Mouse (Mus musculus) granulocyte monocyte progenitor cell, adult 5-6 weeks (primary cell): ENCODE measurements around the gene Apon. TPM values are rescaled to one million over a fixed set of nuclear protein-coding genes. Genes with fewer than 3 reads are reported as not detected.
"Not testable (repeated sequence)": the region's sequence is repeated elsewhere in the genome, so short reads cannot be mapped to it uniquely, and the experiment has no call there.

ENCODE experiments used
- ATAC-seq: replicated peaks from 2 replicates; pipeline ENCODE4 v1.8.0; 2016; ENCODE audit warnings: mild to moderate bottlenecking, moderate TSS enrichment, inconsistent platforms; ENCODE audit not compliant: poor library complexity, severe bottlenecking
- total RNA-seq, 2 experiments: library from RNA; stranded (forward) in 1 of 2; stranded (reverse) in 1 of 2; fragments of 200-712, 200-1000 nt in 1 of 2; fragments of >200 nt in 1 of 2; fragmentation: Nextera tagmentation in 1 of 2; gene quantifications; 2 replicates each; pipeline ENCODE4 v1.2.3; 2014 to 2017

Gene Apon
- total RNA-seq, 2 experiments from 2014 or later = 0.31 to 3.2 TPM

GRCm38 (mm10) chr10:128270287-128270841, 16.5 kb downstream of the Apon start, which contains the start of gene Stat2:
TSS of gene Stat2 (plus strand) at chr10:128270559.
- ATAC-seq = peak; percentile 98

DNA sequence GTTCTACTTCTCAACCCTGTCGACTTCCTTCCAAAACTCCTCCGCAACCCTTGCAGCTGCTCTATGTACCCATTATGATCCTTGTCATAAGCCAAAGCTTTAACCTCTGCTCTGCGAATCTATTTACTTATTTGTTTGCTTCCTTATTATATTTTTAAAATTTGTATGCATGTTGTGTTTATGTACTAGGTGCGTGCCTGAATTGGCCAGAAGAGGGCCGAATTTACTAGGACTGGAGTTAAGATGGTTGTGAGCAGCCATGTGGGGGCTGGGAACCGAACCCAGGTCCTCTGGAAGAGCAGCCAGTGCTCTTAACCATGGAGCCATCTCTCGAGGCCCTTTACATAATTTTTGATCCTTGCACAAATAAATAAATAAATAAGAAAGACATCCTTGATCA, 17.0 kb downstream of the Apon start:
- no peak for ATAC-seq

- ATAC-seq = no peak
Observed at GRCm38 (mm10) chr10:128271883-128272282, 18.0 kb downstream of the Apon start.

GRCm38 (mm10) chr10:128272819-128273439, 19.0 kb downstream of the Apon start:
- not testable (repeated sequence) for ATAC-seq

GRCm38 (mm10) chr10:128275374-128275773, 21.5 kb downstream of the Apon start:
- ATAC-seq = not testable (repeated sequence)

- no peak for ATAC-seq
Observed at GRCm38 (mm10) chr10:128278158-128278557, 24.3 kb downstream of the Apon start.

GRCm38 (mm10) chr10:128280943-128281342, 27.0 kb downstream of the Apon start:
- ATAC-seq = no peak

- ATAC-seq = no peak
Observed at GRCm38 (mm10) chr10:128281682-128282081, 27.8 kb downstream of the Apon start.

DNA sequence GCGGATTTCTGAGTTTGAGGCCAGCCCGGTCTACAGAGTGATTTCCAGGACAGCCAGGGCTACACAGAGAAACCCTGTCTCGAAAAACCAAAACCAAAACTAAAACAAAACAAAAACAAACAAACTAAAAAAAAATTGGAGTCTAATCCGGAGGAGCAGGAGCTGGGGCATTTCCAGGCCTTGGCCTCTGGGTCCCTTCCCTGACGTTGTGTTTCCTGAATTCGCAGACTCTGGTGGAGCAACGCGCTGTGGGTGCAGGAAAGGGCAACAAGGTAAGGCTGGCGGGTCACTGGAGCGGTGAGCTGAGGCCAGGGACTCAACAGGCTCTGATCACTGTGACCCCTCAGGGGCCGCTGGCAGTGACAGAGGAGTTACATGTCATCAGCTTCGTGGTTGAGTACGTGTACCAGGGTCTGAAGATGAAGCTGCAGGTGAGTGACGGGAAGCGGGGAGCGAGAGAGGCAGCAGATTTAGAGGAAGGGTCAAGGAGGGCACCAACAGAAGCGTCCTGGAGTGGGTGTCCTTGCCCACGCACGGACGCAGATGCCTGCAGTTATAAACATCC, 29.1 kb downstream of the Apon start:
- no peak for ATAC-seq

DNA sequence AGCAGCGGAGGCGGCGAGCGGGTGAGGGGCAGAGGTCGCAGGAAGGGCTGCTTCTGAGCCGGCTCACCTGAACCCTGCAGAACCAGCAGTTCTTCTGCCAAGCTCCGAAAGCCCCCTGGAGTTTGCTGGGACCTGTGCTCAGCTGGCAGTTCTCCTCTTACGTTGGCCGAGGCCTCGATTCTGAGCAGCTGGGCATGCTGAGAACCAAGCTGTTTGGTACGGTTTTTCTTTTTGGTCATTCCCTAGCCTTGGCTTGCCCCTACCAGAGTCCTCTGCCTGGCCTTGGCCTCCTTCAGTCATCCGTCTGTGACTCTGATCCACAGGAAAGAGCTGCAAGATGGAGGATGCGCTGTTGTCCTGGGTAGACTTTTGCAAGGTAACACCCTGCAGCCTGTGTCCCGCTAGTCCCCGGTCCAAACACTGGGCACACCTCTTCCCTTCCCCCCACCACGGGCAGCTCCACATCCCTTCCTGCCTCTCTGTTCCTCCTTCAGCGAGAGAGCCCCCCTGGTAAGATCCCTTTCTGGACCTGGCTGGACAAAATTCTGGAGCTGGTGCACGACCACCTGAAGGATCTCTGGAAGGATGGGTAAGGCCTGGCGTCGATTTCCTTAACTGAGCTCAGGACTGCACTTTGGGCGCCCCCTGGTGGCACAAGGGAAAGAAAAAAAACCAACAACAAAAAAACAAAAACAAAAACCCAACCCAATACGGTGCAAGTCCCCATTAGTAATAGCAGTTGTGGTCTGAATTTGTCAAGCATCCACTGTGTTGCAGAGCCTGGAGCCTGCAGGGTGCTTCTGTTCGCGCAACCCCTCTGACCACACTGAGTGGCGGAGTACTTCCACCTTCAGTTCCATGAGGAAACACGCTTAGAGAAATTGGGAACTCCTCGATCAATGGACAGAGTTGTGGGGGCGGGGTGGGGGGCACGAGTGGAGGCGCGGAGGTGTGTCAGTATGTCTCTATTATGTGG, 30.0 kb downstream of the Apon start:
- ATAC-seq = peak; percentile 81

DNA sequence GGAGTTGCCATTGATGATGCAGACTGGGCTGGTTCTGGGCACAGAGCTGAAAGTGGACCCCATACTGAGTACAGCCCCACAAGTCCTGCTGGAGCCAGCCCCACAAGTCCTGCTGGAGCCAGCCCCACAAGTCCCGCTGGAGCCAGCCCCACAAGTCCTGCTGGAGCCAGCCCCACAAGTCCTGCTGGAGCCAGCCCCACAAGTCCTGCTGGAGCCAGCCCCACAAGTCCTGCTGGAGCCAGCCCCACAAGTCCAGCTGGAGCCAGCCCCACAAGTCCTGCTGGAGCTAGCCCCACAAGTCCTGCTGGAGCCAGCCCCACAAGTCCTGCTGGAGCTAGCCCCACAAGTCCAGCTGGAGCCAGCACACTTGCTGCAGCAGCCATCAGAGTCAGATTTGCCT, 36.7 kb downstream of the Apon start:
- not testable (repeated sequence) for ATAC-seq

DNA sequence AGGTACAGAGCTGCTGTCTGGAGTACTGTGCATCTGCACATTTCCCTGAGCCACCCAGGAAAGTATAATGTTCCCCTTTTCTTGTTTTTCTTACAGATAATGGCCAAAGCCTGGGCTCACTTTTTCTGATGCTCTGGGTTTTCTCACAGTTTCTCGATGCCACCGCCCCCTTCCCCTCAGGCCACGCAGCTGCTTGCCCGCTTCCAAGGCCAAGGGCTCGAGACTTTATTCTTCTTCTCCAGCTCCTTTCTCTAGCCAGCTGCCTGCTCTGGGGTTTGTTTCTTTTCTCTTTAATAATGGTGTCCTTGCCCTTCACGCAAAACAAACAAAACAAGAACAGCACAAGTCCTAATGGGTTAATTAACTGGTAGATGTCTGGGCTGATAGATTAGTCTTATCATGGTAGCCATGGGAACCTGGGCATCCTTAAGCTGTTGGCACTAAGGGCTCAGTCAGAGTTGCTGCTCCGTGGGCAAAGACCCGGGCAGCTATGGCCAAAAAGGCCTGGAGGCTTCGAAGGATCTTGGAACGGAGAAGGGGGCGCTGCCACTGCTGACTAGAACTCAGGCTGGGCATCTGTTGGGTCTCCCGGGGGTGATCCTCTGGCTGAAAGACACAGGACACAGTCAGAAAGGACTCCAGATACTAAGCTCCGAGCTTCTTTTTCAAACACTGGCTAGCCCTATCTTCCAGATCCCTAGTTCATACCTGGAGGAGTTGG, 42.6 kb downstream of the Apon start:
- no peak for ATAC-seq

- ATAC-seq = no peak
Observed at GRCm38 (mm10) chr10:128297221-128297620, 43.3 kb downstream of the Apon start.

DNA sequence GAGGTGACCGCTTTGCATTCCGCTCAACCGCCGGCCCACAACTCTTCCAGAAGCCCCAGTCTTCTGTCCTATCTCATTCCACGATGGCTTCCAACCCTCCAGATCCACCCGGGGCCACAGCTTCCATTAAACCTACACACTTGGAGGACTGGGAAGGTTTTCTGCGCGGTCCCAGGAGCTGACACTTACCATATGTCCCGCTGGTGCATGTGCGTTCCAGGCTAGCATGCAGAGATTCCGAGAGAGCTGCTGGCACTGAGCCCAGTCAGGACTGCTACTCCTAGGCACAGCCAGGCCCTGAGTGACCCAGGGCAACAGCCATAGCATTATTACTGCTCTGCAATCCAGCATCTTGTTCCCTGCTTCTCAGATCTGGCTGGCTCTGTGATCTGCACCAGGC, 43.7 kb downstream of the Apon start:
- no peak for ATAC-seq

GRCm38 (mm10) chr10:128298243-128298642, 44.3 kb downstream of the Apon start:
- peak; percentile 66 for ATAC-seq

DNA sequence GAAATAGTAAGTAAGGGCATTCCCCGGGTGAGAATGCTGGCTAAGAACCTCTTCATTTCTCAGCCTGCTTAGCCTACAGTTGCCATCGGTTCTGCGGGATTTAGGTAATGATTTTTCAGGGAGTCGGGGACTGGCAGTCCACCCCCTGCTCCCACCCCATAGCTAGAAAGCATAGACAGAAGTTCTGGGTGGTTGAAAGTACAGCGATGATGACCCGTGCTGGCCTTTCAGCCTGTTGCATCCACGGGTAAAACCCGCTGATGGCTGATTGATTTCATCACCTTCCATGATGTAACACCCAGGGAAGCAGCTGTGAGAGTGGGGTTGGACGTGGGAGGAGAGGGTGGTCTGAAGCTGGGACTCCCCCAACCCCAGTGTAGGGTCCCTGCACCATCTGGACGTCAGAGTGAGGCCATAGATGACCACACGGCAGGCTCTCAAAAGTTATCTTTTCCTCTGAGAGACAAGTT, 44.8 kb downstream of the Apon start, which contains the start of gene Il23a:
Gene Il23a (minus strand): TSS at position 51 of the 470 bp plus-strand sequence.
- ATAC-seq = peak; percentile 32

GRCm38 (mm10) chr10:128302357-128302756, 48.5 kb downstream of the Apon start:
- no peak for ATAC-seq

DNA sequence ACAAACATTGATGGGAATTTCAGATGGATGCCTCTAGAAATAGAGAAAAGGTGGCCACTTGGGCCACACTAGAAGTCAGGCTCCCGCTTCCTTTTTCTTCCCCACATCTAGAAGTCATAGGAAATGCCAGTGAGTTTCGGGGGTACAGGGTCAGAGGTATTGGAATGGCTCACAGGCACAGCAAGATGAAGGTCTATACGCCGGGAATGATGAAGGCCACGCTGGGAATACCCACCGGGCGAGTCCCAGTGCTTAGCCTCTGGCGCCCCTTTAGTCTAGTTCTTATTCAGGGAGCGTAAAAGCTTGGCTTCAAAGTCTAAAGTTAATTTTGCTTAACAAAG, 48.9 kb downstream of the Apon start:
- ATAC-seq = no peak

GRCm38 (mm10) chr10:128303126-128304021, 49.5 kb downstream of the Apon start, which contains the start of gene Pan2:
TSS of gene Pan2 (plus strand) at chr10:128303335.
- peak; percentile 80 for ATAC-seq
